Mouse (Mus musculus): Measurements from ENCODE around the gene Gcn1l1. TPM values are rescaled to one million over a fixed set of nuclear protein-coding genes. Genes with fewer than 3 reads are reported as not detected.
"Not testable (repeated sequence)": the region's sequence is repeated elsewhere in the genome, so short reads cannot be mapped to it uniquely, and the experiment has no call there.

Gene Gcn1l1
- polyA plus RNA-seq, 1 experiment from 2014 or later: 47.8 TPM

GRCm38 (mm10) chr5:115572679-115573535 is 7.9 kb downstream of the Gcn1l1 start:
- WGBS: 49% methylated on average over 17 of the region's 17 CpGs
- Histone ChIP-seq H3K27ac (peak overlapping the region; percentile 81), H3K36me3 (peaks cover 69% of the 10 kb centered on the region), H3K27me3 (ENCODE audit: insufficient read depth, poor library complexity, severe bottlenecking) (no peaks in the 10 kb centered on the region), H3K4me1 (peaks cover 37% of the 10 kb centered on the region), H3K9me3 (no peaks in the 10 kb centered on the region), H3K4me3 (0 out of 2 replicates have a peak overlapping the region, but pooled peaks have one; percentile 18)
- peak; percentile 84 for DNase-seq (ENCODE audit: low spot score)

- no peak overlapping the region for H3K4me3 ChIP-seq
- no peak for DNase-seq (ENCODE audit: low spot score)
- peak overlapping the region; percentile 38; the same call in 1 of the 2 replicates for H3K27ac ChIP-seq
- no peaks in the 10 kb centered on the region for H3K9me3 ChIP-seq
- 92% methylated on average over 8 of the region's 8 CpGs for WGBS
- H3K4me1 ChIP-seq: peaks cover 23% of the 10 kb centered on the region
- H3K36me3 ChIP-seq: peaks cover 90% of the 10 kb centered on the region
- H3K27me3 ChIP-seq (ENCODE audit: insufficient read depth, poor library complexity, severe bottlenecking): no peaks in the 10 kb centered on the region
Measured at GRCm38 (mm10) chr5:115574992-115575391, 9.9 kb downstream of the Gcn1l1 start.

DNA sequence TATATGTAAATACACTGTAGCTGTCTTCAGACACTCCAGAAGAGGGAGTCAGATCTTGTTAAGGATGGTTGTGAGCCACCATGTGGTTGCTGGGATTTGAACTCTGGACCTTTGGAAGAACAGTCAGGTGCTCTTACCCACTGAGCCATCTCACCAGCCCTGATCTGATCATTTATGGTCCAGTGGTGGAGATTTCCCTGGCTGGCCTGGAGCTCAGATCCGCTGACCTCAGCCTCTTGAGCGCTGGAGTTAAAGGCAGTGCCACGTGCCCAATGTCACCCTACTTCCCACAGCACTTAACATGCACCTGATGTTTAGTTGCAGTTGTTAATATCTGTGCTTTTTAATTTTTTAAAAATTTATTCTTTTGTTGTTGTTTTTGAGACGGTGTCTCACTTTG is 12.6 kb downstream of the Gcn1l1 start:
- peaks cover 96% of the 10 kb centered on the region for H3K36me3 ChIP-seq
- 91% methylated on average over 4 of the region's 4 CpGs for WGBS
- H3K9me3 ChIP-seq; H3K27me3 ChIP-seq (ENCODE audit: insufficient read depth, poor library complexity, severe bottlenecking); H3K27ac ChIP-seq; DNase-seq (ENCODE audit: low spot score); H3K4me3 ChIP-seq: not testable (repeated sequence)
- H3K4me1 ChIP-seq: peaks cover 20% of the 10 kb centered on the region

GRCm38 (mm10) chr5:115578922-115579321 is 13.9 kb downstream of the Gcn1l1 start:
- WGBS: 94% methylated on average over 14 of the region's 14 CpGs
- H3K4me1 ChIP-seq: 0 out of 2 replicates have a peak, but pooled peaks cover 13% of the 10 kb centered on the region
- 0 out of 2 replicates have a peak, but pooled peaks cover 11% of the 10 kb centered on the region for H3K9me3 ChIP-seq
- H3K27ac ChIP-seq: no peak overlapping the region
- H3K27me3 ChIP-seq (ENCODE audit: insufficient read depth, poor library complexity, severe bottlenecking): no peaks in the 10 kb centered on the region
- no peak for DNase-seq (ENCODE audit: low spot score)
- no peak overlapping the region for H3K4me3 ChIP-seq
- H3K36me3 ChIP-seq: peaks cover 97% of the 10 kb centered on the region

GRCm38 (mm10) chr5:115579363-115579762 is 14.3 kb downstream of the Gcn1l1 start:
- WGBS: 80% methylated on average over 5 of the region's 5 CpGs
- 0 out of 2 replicates have a peak, but pooled peaks cover 9% of the 10 kb centered on the region for H3K4me1 ChIP-seq
- no peak overlapping the region for H3K4me3 ChIP-seq
- H3K27me3 ChIP-seq (ENCODE audit: insufficient read depth, poor library complexity, severe bottlenecking): no peaks in the 10 kb centered on the region
- DNase-seq (ENCODE audit: low spot score): no peak
- H3K27ac ChIP-seq: no peak overlapping the region
- H3K36me3 ChIP-seq: peaks cover 97% of the 10 kb centered on the region
- H3K9me3 ChIP-seq: 0 out of 2 replicates have a peak, but pooled peaks cover 11% of the 10 kb centered on the region

DNA sequence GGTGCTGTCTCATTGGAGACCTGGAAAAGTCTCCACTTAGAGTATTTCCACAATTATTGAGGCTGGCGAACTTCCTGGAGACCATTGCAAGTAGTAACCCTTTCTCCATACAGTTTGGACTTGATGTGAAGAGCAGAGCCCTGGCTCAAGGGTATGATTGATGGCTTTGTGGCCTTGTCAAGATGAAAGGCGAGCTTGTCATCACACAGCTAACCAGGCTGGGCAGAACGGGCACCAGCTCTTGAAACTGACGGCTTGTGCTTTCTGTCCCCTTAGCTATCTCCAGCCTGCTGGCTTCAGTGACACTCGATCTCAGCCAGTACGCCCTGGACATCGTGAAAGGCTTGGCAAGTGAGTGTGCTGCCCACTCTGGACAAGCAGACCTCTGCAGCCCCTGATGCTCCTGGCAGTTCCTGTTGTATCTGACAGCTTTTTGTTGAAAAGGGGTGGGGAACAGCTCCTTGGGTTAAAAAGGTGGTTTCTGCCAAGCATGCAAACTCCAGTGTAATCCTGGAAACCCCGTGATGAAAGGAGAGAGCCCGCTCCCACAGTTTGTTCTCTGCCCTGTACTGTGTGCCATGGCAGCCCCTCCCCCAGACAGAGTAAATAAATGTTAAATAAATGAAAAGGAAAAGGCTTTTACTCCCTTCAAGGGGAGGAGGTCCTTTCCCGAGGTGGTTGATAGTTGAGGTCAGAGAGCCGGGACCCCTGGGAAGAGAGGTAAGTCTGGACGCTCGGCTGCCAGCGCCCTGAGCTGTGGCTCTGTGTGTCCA is 15.4 kb downstream of the Gcn1l1 start:
- H3K4me1 ChIP-seq: 0 out of 2 replicates have a peak, but pooled peaks cover 7% of the 10 kb centered on the region
- H3K27ac ChIP-seq: no peak overlapping the region
- H3K4me3 ChIP-seq: no peak overlapping the region
- H3K27me3 ChIP-seq (ENCODE audit: insufficient read depth, poor library complexity, severe bottlenecking): no peaks in the 10 kb centered on the region
- peaks cover 97% of the 10 kb centered on the region for H3K36me3 ChIP-seq
- DNase-seq (ENCODE audit: low spot score): no peak
- H3K9me3 ChIP-seq: 0 out of 2 replicates have a peak, but pooled peaks cover 11% of the 10 kb centered on the region
- 80% methylated on average over 14 of the region's 14 CpGs for WGBS

DNA sequence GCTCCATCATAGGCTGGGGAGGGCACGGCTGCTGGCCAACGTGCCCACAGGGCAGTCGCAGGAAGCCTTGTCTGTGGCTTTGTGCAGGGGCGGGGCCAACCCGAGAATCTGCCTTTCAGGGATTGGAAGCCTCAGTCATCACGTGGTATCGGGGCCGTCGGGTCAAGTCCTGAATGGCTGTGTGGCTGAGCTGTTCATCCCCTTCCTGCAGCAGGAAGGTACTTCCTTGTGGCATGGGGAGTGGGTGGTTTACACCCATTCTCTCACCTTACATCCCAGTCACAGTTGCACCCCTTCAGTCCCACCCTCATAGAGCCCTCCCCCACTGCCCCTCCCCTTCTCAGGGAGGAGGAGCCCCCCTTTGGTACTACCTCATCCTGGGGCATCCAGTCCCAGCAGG is 16.6 kb downstream of the Gcn1l1 start:
- Histone ChIP-seq H3K27ac (no peak overlapping the region), H3K36me3 (peaks cover 98% of the 10 kb centered on the region), H3K4me1 (0 out of 2 replicates have a peak, but pooled peaks cover 7% of the 10 kb centered on the region), H3K9me3 (0 out of 2 replicates have a peak, but pooled peaks cover 11% of the 10 kb centered on the region), H3K4me3 (no peak overlapping the region), H3K27me3 (ENCODE audit: insufficient read depth, poor library complexity, severe bottlenecking) (no peaks in the 10 kb centered on the region)
- no peak for DNase-seq (ENCODE audit: low spot score)
- 92% methylated on average over 9 of the region's 9 CpGs for WGBS

DNA sequence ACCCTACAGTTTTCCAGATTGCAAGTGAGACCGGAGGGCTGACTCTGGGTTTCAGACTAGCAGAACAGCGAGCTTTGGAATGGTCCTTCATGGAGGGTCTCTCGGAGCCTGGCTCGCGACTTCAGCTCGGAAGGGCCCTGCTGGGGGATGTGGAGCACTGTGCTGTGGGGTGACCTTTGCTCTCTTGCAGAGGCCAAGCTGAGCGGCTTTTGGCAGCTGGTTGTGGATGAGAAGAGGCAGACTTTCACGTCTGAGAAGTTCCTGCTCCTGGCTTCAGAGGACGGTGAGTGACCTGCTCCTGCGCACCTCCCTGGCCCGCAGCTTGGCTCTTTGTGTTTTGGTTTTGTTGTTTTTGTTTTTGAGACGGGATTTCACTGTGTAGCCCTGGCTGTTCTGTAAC is 20.6 kb downstream of the Gcn1l1 start:
- DNase-seq (ENCODE audit: low spot score): no peak
- Histone ChIP-seq H3K27me3 (ENCODE audit: insufficient read depth, poor library complexity, severe bottlenecking) (no peaks in the 10 kb centered on the region), H3K27ac (no peak overlapping the region), H3K4me3 (no peak overlapping the region), H3K9me3 (0 out of 2 replicates have a peak, but pooled peaks cover 11% of the 10 kb centered on the region), H3K4me1 (0 out of 2 replicates have a peak, but pooled peaks cover 3% of the 10 kb centered on the region), H3K36me3 (peaks cover 97% of the 10 kb centered on the region)
- WGBS: 90% methylated on average over 12 of the region's 12 CpGs

GRCm38 (mm10) chr5:115586166-115586565 is 21.1 kb downstream of the Gcn1l1 start:
- peaks cover 97% of the 10 kb centered on the region for H3K36me3 ChIP-seq
- no peak overlapping the region for H3K4me3 ChIP-seq
- H3K27me3 ChIP-seq (ENCODE audit: insufficient read depth, poor library complexity, severe bottlenecking): no peaks in the 10 kb centered on the region
- H3K27ac ChIP-seq: no peak overlapping the region
- 94% methylated on average over 15 of the region's 15 CpGs for WGBS
- H3K4me1 ChIP-seq: no peaks in the 10 kb centered on the region
- DNase-seq (ENCODE audit: low spot score): no peak
- H3K9me3 ChIP-seq: 0 out of 2 replicates have a peak, but pooled peaks cover 11% of the 10 kb centered on the region

GRCm38 (mm10) chr5:115586780-115587179 is 21.7 kb downstream of the Gcn1l1 start:
- 0 out of 2 replicates have a peak, but pooled peaks cover 10% of the 10 kb centered on the region for H3K9me3 ChIP-seq
- WGBS: 95% methylated on average over 2 of the region's 2 CpGs
- H3K27ac ChIP-seq: no peak overlapping the region
- no peak for DNase-seq (ENCODE audit: low spot score)
- no peaks in the 10 kb centered on the region for H3K27me3 ChIP-seq (ENCODE audit: insufficient read depth, poor library complexity, severe bottlenecking)
- H3K4me1 ChIP-seq: no peaks in the 10 kb centered on the region
- H3K36me3 ChIP-seq: peaks cover 97% of the 10 kb centered on the region
- no peak overlapping the region for H3K4me3 ChIP-seq

GRCm38 (mm10) chr5:115591028-115591427 is 26.0 kb downstream of the Gcn1l1 start:
- H3K4me3 ChIP-seq: no peak overlapping the region
- no peak for DNase-seq (ENCODE audit: low spot score)
- WGBS: 81% methylated on average over 11 of the region's 11 CpGs
- H3K36me3 ChIP-seq: peaks cover 97% of the 10 kb centered on the region
- no peak overlapping the region for H3K27ac ChIP-seq
- peaks cover 14% of the 10 kb centered on the region for H3K4me1 ChIP-seq
- no peaks in the 10 kb centered on the region for H3K9me3 ChIP-seq
- no peaks in the 10 kb centered on the region for H3K27me3 ChIP-seq (ENCODE audit: insufficient read depth, poor library complexity, severe bottlenecking)

- 97% methylated on average over 2 of the region's 2 CpGs for WGBS
- Histone ChIP-seq H3K36me3 (peaks cover 97% of the 10 kb centered on the region), H3K9me3 (no peaks in the 10 kb centered on the region), H3K4me3 (no peak overlapping the region), H3K27me3 (ENCODE audit: insufficient read depth, poor library complexity, severe bottlenecking) (no peaks in the 10 kb centered on the region), H3K27ac (no peak overlapping the region), H3K4me1 (peaks cover 14% of the 10 kb centered on the region)
- no peak for DNase-seq (ENCODE audit: low spot score)
Measured at GRCm38 (mm10) chr5:115591506-115591905, 26.5 kb downstream of the Gcn1l1 start.

DNA sequence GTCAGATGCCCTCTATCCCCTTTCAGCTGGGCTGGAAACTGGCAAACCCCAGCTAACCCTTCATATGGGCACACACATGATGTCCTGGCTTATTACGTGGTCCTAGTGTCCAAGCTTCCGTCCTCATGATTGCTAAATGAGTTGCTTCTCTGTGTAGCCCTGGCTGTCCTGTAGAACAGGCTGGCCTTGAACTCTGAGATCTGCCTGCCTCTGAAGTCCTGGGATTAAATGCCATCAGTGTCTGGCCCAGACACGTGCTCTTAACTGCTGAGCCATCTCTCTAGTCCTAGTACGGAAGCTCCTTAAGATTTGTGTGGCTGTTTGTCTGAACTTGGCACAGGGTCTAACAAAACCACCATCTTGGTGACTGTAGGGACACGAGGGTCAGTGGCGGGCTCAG is 38.5 kb downstream of the Gcn1l1 start:
- H3K4me3 ChIP-seq: no peak overlapping the region
- H3K36me3 ChIP-seq: peaks cover 97% of the 10 kb centered on the region
- H3K27ac ChIP-seq: no peak overlapping the region
- no peaks in the 10 kb centered on the region for H3K9me3 ChIP-seq
- no peaks in the 10 kb centered on the region for H3K4me1 ChIP-seq
- no peak for DNase-seq (ENCODE audit: low spot score)
- no peaks in the 10 kb centered on the region for H3K27me3 ChIP-seq (ENCODE audit: insufficient read depth, poor library complexity, severe bottlenecking)
- WGBS: 93% methylated on average over 6 of the region's 6 CpGs

Measured in heart, embryonic 10.5 days (tissue).